Mouse (Mus musculus) midbrain, embryonic 12.5 days (tissue): ENCODE results near the gene Pcyox1. TPM values are rescaled to one million over a fixed set of nuclear protein-coding genes. Genes with fewer than 3 reads are reported as not detected.

Source experiments
- ATAC-seq: fragments of 200-750 bp; cut with Nextera tagmentation; 2 replicates; pipeline ENCODE4 v1.8.0; 2017; ENCODE audit warnings: low read depth, moderate TSS enrichment, moderate library complexity; ENCODE audit not compliant: low FRiP score
- H3K27ac ChIP-seq: fragments of 300-500 bp; sonication (generic); replicated peaks from 2 replicates; pipeline ENCODE4 v1.5.1; 2016; ENCODE audit warnings: mild to moderate bottlenecking
- H3K27me3 ChIP-seq: fragments of 300-500 bp; sonication (generic); 2 replicates; pipeline ENCODE4 v1.6.1; 2016; ENCODE audit warnings: mild to moderate bottlenecking
- H3K36me3 ChIP-seq: fragments of 300-500 bp; sonication (generic); 2 replicates; pipeline ENCODE4 v1.6.1; 2016
- H3K4me1 ChIP-seq: fragments of 300-500 bp; sonication (generic); 2 replicates; pipeline ENCODE4 v1.6.1; 2016
- H3K4me2 ChIP-seq: fragments of 300-500 bp; sonication (generic); replicated peaks from 2 replicates; pipeline ENCODE4 v1.6.1; 2016; ENCODE audit warnings: mild to moderate bottlenecking, moderate library complexity
- H3K4me3 ChIP-seq: fragments of 300-500 bp; sonication (generic); 2 replicates; pipeline ENCODE4 v1.5.1; 2016; ENCODE audit warnings: mild to moderate bottlenecking
- H3K9ac ChIP-seq: fragments of 300-500 bp; sonication (generic); replicated peaks from 2 replicates; pipeline ENCODE4 v1.6.1; 2016; ENCODE audit warnings: mild to moderate bottlenecking, moderate library complexity
- H3K9me3 ChIP-seq: fragments of 300-500 bp; sonication (generic); 2 replicates; pipeline ENCODE4 v1.6.1; 2016; ENCODE audit warnings: mild to moderate bottlenecking
- WGBS: fragments of 180-500 bp; shearing (Covaris S2); methylation state at CpG from one replicate; pipeline ENCODE4 v1.1.7; 2016; 5-methylcytosine and 5-hydroxymethylcytosine counted together
- polyA plus RNA-seq: library from polyadenylated mRNA; unstranded; fragments of >200 nt; fragmentation: Nextera tagmentation; extraction: Ambion mirVana; gene quantifications from 2 replicates; pipeline ENCODE4 v1.2.1, GENCODE M21; 2016

Gene Pcyox1
- polyA plus RNA-seq, result 128 and 129 TPM in 2 replicates

DNA sequence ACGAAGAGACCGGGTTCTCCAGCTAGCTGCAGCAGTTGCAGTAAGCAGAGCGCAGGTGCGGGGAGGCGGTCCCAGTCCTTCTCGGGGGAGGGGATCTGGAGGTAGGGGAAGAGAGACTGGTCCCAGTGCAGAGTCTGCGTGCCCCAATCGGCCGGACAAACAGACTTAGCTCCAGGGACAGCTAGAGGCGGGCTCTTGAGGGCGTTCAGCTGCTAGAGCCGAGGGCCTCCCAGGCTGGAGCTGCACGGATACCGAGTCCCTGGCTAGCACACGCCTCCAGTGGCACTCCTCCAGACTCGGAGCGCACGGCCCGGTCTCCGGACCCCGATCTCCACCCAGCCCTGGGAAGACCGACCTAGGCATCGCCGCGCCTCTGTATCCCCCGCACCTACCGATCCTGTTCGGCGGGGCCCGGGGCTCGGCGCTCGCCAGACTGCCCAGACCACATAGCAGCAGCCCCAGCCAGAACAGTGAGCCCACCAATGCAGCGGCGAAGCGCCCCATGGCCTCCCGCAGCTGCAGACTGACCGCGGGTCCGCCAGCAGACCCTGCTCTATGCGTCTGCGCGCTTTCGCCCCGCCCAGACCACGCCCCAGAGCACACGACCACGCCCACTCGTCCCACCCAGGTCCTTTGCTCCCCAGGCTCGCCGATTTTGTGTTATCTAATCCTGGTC lies at the start of gene Pcyox1:
TSS of gene Pcyox1 (minus strand) at position 574 of the 676 bp plus-strand sequence.
- H3K27me3 ChIP-seq, result 0 out of 2 replicates have a peak, but pooled peaks cover 4% of the 10 kb centered on the region
- WGBS, result under 1% methylated on average over 51 of the region's 51 CpGs
- H3K4me3 ChIP-seq, result peak within 1 kb of the TSS; percentile 91
- peak within 1 kb of the TSS; percentile 70 for H3K4me2 ChIP-seq
- H3K9me3 ChIP-seq, result no peaks in the 10 kb centered on the region
- H3K27ac ChIP-seq, result peak within 1 kb of the TSS; percentile 91
- H3K36me3 ChIP-seq, result peaks cover 18% of the 10 kb centered on the region
- peak; percentile 95 for ATAC-seq
- H3K4me1 ChIP-seq, result peaks cover 29% of the 10 kb centered on the region
- peak within 1 kb of the TSS; percentile 90 for H3K9ac ChIP-seq

DNA sequence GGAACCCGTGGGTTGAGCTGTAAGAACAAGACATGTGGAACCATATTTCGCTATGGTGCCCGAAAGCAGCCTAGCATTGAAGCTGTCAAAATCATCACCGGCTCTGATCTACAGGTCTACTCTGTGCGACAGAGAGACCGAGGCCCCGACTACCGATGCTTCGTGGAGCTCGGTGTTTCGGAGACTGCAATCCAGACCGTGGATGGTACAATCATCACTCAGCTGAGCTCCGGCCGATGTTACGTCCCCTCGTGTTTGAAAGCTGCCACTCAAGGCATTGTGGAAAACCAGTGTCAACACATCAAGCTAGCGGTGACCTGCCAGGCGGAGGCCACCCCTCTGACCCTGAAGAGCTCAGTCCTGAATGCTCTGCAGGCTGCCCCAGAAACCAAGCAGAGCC lies 48.6 kb upstream of the Pcyox1 start:
- no peaks in the 10 kb centered on the region for H3K9me3 ChIP-seq
- H3K36me3 ChIP-seq, result peaks cover 58% of the 10 kb centered on the region
- no peak overlapping the region for H3K9ac ChIP-seq
- H3K27me3 ChIP-seq, result no peaks in the 10 kb centered on the region
- H3K4me1 ChIP-seq, result no peaks in the 10 kb centered on the region
- H3K27ac ChIP-seq, result no peak overlapping the region
- H3K4me3 ChIP-seq, result no peak overlapping the region
- no peak for ATAC-seq
- 96% methylated on average over 18 of the region's 18 CpGs for WGBS
- no peak overlapping the region for H3K4me2 ChIP-seq

DNA sequence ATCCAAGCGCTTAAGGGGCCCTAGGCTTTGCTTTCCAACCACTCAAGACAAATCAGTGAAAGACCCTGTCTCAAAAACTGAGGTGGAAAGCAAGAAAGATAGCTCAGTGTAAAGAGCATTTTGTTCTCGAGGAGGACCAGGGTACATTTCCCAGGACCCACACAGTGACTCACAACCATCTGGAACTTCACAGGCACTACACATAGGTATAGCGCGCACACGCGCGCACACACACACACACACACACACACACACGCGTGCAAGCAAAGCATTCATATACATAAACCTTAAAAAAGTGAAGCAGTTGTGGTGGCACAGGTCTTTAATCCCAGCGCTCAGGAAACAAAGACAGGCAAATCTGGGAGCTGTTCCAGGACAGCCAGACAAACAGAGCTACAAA lies 44.6 kb upstream of the Pcyox1 start:
- no peaks in the 10 kb centered on the region for H3K27me3 ChIP-seq
- H3K4me1 ChIP-seq, result peaks cover 9% of the 10 kb centered on the region; the same call in 1 of the 2 replicates
- H3K4me3 ChIP-seq, result no peak overlapping the region
- no peak overlapping the region for H3K27ac ChIP-seq
- WGBS, result 94% methylated on average over 10 of the region's 10 CpGs
- H3K9me3 ChIP-seq, result no peaks in the 10 kb centered on the region
- ATAC-seq, result no peak
- no peak overlapping the region for H3K4me2 ChIP-seq
- peaks cover 35% of the 10 kb centered on the region for H3K36me3 ChIP-seq
- H3K9ac ChIP-seq, result no peak overlapping the region

DNA sequence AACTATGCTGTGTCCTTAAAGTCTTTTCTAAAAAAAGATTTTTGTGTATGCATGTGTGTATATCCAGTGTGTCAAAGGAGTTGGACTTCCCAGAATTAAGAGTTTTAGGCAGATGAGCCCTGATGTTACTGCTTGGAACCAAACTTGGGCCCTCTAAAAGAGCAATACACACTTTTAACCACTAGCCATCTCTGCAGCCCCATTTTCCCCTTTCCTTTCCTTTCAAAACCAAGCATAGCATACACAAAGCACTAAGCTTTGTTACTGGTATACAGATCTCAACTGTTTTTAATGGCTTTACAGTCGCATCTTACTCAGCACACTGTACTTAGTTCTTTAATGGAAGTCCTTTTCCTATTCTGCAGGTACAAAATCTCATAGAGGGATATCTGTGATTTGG lies 42.6 kb upstream of the Pcyox1 start:
- peaks cover 9% of the 10 kb centered on the region; the same call in 1 of the 2 replicates for H3K4me1 ChIP-seq
- H3K4me2 ChIP-seq, result peak overlapping the region; percentile 81
- no peaks in the 10 kb centered on the region for H3K27me3 ChIP-seq
- H3K4me3 ChIP-seq, result peak overlapping the region; percentile 85
- H3K9me3 ChIP-seq, result no peaks in the 10 kb centered on the region
- no peak for ATAC-seq
- 93% methylated on average over 1 of the region's 1 CpGs for WGBS
- H3K36me3 ChIP-seq, result peaks cover 40% of the 10 kb centered on the region
- H3K9ac ChIP-seq, result peak overlapping the region; percentile 76; the same call in 1 of the 2 replicates
- H3K27ac ChIP-seq, result no peak overlapping the region

GRCm38 (mm10) chr6:86439119-86439496 lies 42.2 kb upstream of the Pcyox1 start:
- Histone ChIP-seq H3K4me1 (peaks cover 9% of the 10 kb centered on the region; the same call in 1 of the 2 replicates), H3K9ac (peak overlapping the region; percentile 76), H3K27ac (peak overlapping the region; percentile 88), H3K36me3 (peaks cover 40% of the 10 kb centered on the region), H3K9me3 (no peaks in the 10 kb centered on the region), H3K4me3 (peak overlapping the region; percentile 85), H3K27me3 (no peaks in the 10 kb centered on the region), H3K4me2 (peak overlapping the region; percentile 81)
- ATAC-seq, result no peak
- 5% methylated on average over 13 of the region's 13 CpGs for WGBS

DNA sequence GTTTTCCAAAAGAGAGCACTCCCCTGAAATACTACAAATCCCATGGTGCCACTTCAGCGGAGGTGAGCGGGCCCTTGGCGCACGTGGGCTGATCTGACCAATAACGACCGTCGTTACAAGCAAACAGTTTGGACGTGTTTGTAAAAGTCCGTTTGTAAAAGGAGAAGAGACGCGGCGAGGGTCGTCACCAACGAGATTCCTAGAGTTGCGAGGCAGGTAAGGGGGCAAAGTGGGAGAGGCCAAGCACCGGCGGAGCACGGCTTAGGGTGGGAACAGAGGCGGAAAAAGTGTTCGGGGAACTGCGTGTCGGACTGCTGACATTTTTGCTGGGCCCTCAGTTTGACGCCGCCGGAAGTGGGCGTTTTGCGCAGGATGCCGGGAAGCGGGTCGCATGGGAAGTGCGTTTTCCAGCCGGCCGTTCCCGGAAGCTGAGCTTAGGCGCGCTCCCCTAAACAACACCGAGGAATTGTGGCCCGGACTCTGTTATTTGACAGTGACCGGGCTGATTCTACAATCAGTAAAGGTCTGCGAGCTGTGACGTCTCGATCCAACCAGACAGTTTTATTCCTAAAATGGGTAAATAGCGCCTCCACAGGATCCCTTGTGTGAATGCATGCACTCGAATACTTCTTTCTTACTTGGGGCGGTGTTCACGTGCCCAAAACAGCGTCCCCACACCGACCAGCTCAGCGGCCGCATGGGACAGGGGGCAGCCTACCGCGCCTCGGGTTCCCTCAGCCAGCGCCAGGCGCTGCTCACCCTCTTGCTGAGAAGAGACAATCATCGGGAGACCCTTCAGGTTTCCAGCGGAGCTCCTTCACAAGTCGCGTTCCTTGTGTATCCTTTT lies 41.5 kb upstream of the Pcyox1 start, which contains the start of gene C87436:
TSS of gene C87436 (plus strand) at position 103 of the 847 bp plus-strand sequence.
- Histone ChIP-seq H3K27ac (peak within 1 kb of the TSS; percentile 88), H3K9me3 (no peaks in the 10 kb centered on the region), H3K4me2 (peak within 1 kb of the TSS; percentile 81), H3K27me3 (no peaks in the 10 kb centered on the region), H3K4me3 (peak within 1 kb of the TSS; percentile 85), H3K9ac (peak within 1 kb of the TSS; percentile 76), H3K36me3 (peaks cover 40% of the 10 kb centered on the region), H3K4me1 (peaks cover 9% of the 10 kb centered on the region; the same call in 1 of the 2 replicates)
- ATAC-seq, result peak; percentile 94
- WGBS, result under 1% methylated on average over 59 of the region's 59 CpGs

DNA sequence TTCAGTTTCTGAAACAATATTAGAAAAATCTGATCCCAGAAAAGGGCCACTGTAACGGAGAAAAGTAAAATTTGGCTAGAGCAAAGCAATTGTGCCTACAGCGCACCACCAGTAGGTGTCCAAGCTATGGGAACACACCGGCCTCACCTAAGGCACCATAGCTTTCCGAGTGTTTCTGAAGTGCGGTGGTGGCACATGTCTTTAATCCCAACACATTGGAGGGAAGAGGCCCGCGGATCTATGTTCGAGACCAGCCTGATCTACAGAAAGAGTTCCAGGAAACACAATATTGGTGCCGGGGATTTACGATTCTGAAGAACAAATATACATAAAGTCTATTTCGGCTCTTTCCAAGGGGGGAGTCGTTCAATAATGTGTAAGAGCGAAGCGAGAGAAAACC lies 40.8 kb upstream of the Pcyox1 start:
- H3K9ac ChIP-seq, result peak overlapping the region; percentile 76
- H3K4me2 ChIP-seq, result peak overlapping the region; percentile 81
- WGBS, result 1% methylated on average over 14 of the region's 14 CpGs
- peak; percentile 27; the same call in 1 of the 2 replicates for ATAC-seq
- H3K36me3 ChIP-seq, result peaks cover 42% of the 10 kb centered on the region
- H3K4me3 ChIP-seq, result peak overlapping the region; percentile 85
- H3K4me1 ChIP-seq, result peaks cover 9% of the 10 kb centered on the region; the same call in 1 of the 2 replicates
- no peaks in the 10 kb centered on the region for H3K9me3 ChIP-seq
- H3K27me3 ChIP-seq, result no peaks in the 10 kb centered on the region
- H3K27ac ChIP-seq, result peak overlapping the region; percentile 88

DNA sequence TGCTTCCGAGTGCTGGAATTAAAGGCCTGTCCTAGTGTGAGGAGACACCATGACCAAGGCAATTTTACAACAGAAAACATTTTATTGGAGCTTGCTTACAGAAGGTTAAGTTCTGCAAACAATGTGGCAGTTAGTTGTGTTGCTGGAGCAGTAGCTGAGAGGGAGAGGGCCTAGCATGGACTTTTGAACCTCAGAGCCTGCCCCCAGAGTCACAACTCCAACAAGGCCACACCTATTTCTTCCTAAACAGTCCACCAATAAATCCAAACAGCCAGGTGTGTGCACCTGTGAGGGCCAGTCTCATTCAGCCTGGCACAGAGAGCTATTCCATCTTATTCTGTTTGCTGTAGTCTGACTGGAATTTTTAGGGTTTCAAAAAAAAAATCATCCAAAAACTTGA lies 36.7 kb upstream of the Pcyox1 start:
- peaks cover 71% of the 10 kb centered on the region for H3K36me3 ChIP-seq
- H3K9ac ChIP-seq, result no peak overlapping the region
- no peak overlapping the region for H3K4me3 ChIP-seq
- no peaks in the 10 kb centered on the region for H3K9me3 ChIP-seq
- H3K27ac ChIP-seq, result no peak overlapping the region
- 0 out of 2 replicates have a peak, but pooled peaks cover 2% of the 10 kb centered on the region for H3K4me1 ChIP-seq
- H3K27me3 ChIP-seq, result no peaks in the 10 kb centered on the region
- no peak overlapping the region for H3K4me2 ChIP-seq
- no peak for ATAC-seq
- 90% methylated on average over 1 of the region's 1 CpGs for WGBS

- Histone ChIP-seq H3K36me3 (peaks cover 89% of the 10 kb centered on the region), H3K4me3 (no peak overlapping the region), H3K9ac (no peak overlapping the region), H3K27me3 (no peaks in the 10 kb centered on the region), H3K4me2 (no peak overlapping the region), H3K27ac (no peak overlapping the region), H3K9me3 (no peaks in the 10 kb centered on the region), H3K4me1 (no peaks in the 10 kb centered on the region)
- WGBS, result 97% methylated on average over 3 of the region's 3 CpGs
- no peak for ATAC-seq
Measured at GRCm38 (mm10) chr6:86431531-86431930, 34.6 kb upstream of the Pcyox1 start.

- no peak within 1 kb of the TSS for H3K4me3 ChIP-seq
- H3K36me3 ChIP-seq, result peaks cover 79% of the 10 kb centered on the region
- WGBS, result 98% methylated on average over 1 of the region's 1 CpGs
Measured at GRCm38 (mm10) chr6:86426358-86426757, 29.4 kb upstream of the Pcyox1 start, which contains the start of gene Gm44790. Gm44790 (plus strand) TSS chr6:86426658.

GRCm38 (mm10) chr6:86420491-86420890 lies 23.5 kb upstream of the Pcyox1 start:
- H3K4me3 ChIP-seq, result no peak overlapping the region
- 76% methylated on average over 6 of the region's 6 CpGs for WGBS
- H3K27me3 ChIP-seq, result no peaks in the 10 kb centered on the region
- ATAC-seq, result no peak
- H3K9me3 ChIP-seq, result no peaks in the 10 kb centered on the region
- no peak overlapping the region for H3K9ac ChIP-seq
- no peak overlapping the region for H3K4me2 ChIP-seq
- peaks cover 85% of the 10 kb centered on the region for H3K36me3 ChIP-seq
- no peak overlapping the region for H3K27ac ChIP-seq
- no peaks in the 10 kb centered on the region for H3K4me1 ChIP-seq

More at GRCm38 (mm10) chr6:86426358-86426757, 29.4 kb upstream of the Pcyox1 start, which contains the start of gene Gm44790:
- Histone ChIP-seq H3K4me1 (no peaks in the 10 kb centered on the region), H3K27me3 (no peaks in the 10 kb centered on the region), H3K9me3 (no peaks in the 10 kb centered on the region), H3K27ac (no peak within 1 kb of the TSS), H3K9ac (no peak within 1 kb of the TSS), H3K4me2 (no peak within 1 kb of the TSS)
- ATAC-seq, result no peak

DNA sequence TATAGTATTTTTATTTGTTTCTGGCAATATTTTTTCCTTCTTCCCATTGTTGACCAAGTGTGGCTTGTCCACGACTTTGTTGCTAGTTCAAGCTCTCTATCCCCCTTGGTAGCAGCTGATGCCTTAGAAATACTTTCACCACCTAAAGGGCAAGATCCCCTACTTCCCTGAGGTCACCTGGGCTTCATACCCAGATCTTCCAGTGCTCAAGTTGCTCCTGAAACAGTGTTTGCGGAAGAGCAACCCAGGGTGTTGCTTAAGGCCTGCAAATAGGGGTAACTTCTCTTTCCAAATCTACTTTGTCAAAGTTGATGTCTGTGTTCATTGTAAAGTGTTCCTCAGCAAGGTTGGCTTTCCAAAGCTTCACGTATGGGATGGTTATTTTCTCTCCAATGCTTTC lies 22.3 kb upstream of the Pcyox1 start:
- no peak overlapping the region for H3K4me2 ChIP-seq
- H3K36me3 ChIP-seq, result peaks cover 83% of the 10 kb centered on the region
- H3K27me3 ChIP-seq, result no peaks in the 10 kb centered on the region
- H3K4me3 ChIP-seq, result no peak overlapping the region
- H3K27ac ChIP-seq, result no peak overlapping the region
- no peaks in the 10 kb centered on the region for H3K4me1 ChIP-seq
- 96% methylated on average over 3 of the region's 3 CpGs for WGBS
- ATAC-seq, result no peak
- H3K9ac ChIP-seq, result no peak overlapping the region
- H3K9me3 ChIP-seq, result no peaks in the 10 kb centered on the region
